Mouse (Mus musculus) myocyte (in vitro differentiated cells): ENCODE data around the gene Exo1.

Experiments used
- CEBPB ChIP-seq: IDR thresholded peaks from 2 replicates; pipeline ENCODE4 v1.6.1; 2011; ENCODE audit warnings: mild to moderate bottlenecking, moderate library complexity; ENCODE audit not compliant: poor library complexity, insufficient read depth, severe bottlenecking
- E2F4 ChIP-seq: IDR thresholded peaks from one replicate; pipeline ENCODE4 v1.6.1; 2011; ENCODE audit warnings: mild to moderate bottlenecking, control low read depth, moderate library complexity; ENCODE audit not compliant: insufficient read depth
- MAX ChIP-seq: IDR thresholded peaks from one replicate; pipeline ENCODE4 v1.6.1; 2011; ENCODE audit warnings: low read depth, mild to moderate bottlenecking, control low read depth
- MYOG ChIP-seq, 3 experiments: IDR thresholded peaks; one replicate each; pipeline ENCODE4 v1.6.1; 2011; ENCODE audit warnings: control low read depth in 2 of 3, low read depth in 2 of 3, mild to moderate bottlenecking in 2 of 3; ENCODE audit not compliant: insufficient read length in 2 of 3, control insufficient read depth in 1 of 3, insufficient read depth in 1 of 3
- POLR2A ChIP-seq: IDR thresholded peaks from one replicate; pipeline ENCODE4 v1.6.1; 2011; ENCODE audit warnings: low read depth, mild to moderate bottlenecking, control low read depth, moderate library complexity; ENCODE audit not compliant: insufficient read length
- SRF ChIP-seq: IDR thresholded peaks from one replicate; pipeline ENCODE4 v1.6.1; 2011; ENCODE audit warnings: low read depth; ENCODE audit not compliant: control insufficient read depth, insufficient read length
- TCF12 ChIP-seq: IDR thresholded peaks from one replicate; pipeline ENCODE4 v1.6.1; 2011; ENCODE audit warnings: mild to moderate bottlenecking, control low read depth; ENCODE audit not compliant: poor library complexity, insufficient read depth, severe bottlenecking
- TCF3 ChIP-seq: IDR thresholded peaks from one replicate; pipeline ENCODE4 v1.6.1; 2011; ENCODE audit warnings: low read depth, control low read depth; ENCODE audit not compliant: insufficient read length
- USF1 ChIP-seq: IDR thresholded peaks from one replicate; pipeline ENCODE4 v1.6.1; 2011; ENCODE audit warnings: low read depth, mild to moderate bottlenecking, control low read depth, moderate library complexity

DNA sequence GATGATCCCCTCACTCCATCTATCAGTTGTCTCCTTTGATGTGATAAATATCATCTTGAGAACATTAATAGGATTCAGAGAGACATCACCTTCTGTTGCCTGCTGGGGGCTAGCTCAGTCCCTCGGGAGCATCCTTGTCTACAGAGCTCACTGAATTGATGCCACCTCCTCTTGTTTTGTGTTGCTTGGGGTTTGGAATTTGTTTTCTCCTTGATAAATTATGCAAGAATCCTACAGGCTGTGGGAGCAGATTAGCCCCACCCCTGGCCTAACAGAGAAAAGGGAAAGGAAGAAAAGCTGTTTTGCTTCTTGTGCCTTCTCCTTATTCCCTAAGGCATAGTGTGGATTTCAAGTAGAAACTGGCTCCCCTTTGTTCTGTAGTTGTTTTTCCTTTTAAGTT lies 13.3 kb upstream of the Exo1 start:
- TF ChIP-seq E2F4 (no peak), POLR2A (no peak), TCF12 (no peak), TCF3 (no peak), MAX (no peak), MYOG (IDR thresholded peaks at IDR 0.05; ENCODE audit: control insufficient read depth in 1 of 3, insufficient read depth in 1 of 3, insufficient read length in 2 of 3, low read depth in 2 of 3) (no peak), SRF (no peak), USF1 (no peak), CEBPB (no peak)
